Mouse (Mus musculus) MEL (cell line): ENCODE measurements around the gene Map2k1. TPM values are rescaled to one million over a fixed set of nuclear protein-coding genes. Genes with fewer than 3 reads are reported as not detected.

ENCODE experiments used
- DNase-seq: peaks from one replicate; pipeline ENCODE4 v3.0.0; 2011; ENCODE audit warnings: low read depth, low spot score
- H3K27ac ChIP-seq: 2 replicates; pipeline ENCODE4 v1.5.1; 2012; ENCODE audit warnings: low read depth, mild to moderate bottlenecking, control low read depth, low read length, moderate library complexity; ENCODE audit not compliant: control insufficient read depth
- H3K27me3 ChIP-seq, 2 experiments: fragments of 150-350 bp in 1 of 2; sonication (generic) in 1 of 2; 2 replicates each; pipeline ENCODE4 v1.6.1; 2012; ENCODE audit warnings: low read length in 2 of 2, mild to moderate bottlenecking in 2 of 2, improper control_type of control experiment in 1 of 2, moderate library complexity in 1 of 2; ENCODE audit not compliant: insufficient read depth in 2 of 2, control insufficient read depth in 1 of 2
- H3K36me3 ChIP-seq, 2 experiments: 2 replicates each; pipeline ENCODE4 v1.6.1; 2012 to 2014; ENCODE audit warnings: low read length in 2 of 2, improper control_type of control experiment in 1 of 2, inconsistent platforms in 1 of 2, mild to moderate bottlenecking in 1 of 2; ENCODE audit not compliant: insufficient read depth in 2 of 2, control insufficient read depth in 1 of 2
- H3K4me1 ChIP-seq, 2 experiments: fragments of 150-350 bp in 1 of 2; sonication (generic) in 1 of 2; 2 replicates each; pipeline ENCODE4 v1.6.1; 2012; ENCODE audit warnings: low read length in 2 of 2, improper control_type of control experiment in 1 of 2, mild to moderate bottlenecking in 1 of 2; ENCODE audit not compliant: insufficient read depth in 2 of 2, control insufficient read depth in 1 of 2
- H3K4me3 ChIP-seq, 2 experiments: fragments of 150-350 bp in 1 of 2; sonication (generic) in 1 of 2; 2 replicates each; pipeline ENCODE4 v1.5.1; 2012; ENCODE audit warnings: low read depth in 2 of 2, low read length in 2 of 2, mild to moderate bottlenecking in 2 of 2, moderate library complexity in 2 of 2, control low read depth in 1 of 2, improper control_type of control experiment in 1 of 2; ENCODE audit not compliant: control insufficient read depth in 1 of 2, insufficient read depth in 1 of 2
- H3K79me2 ChIP-seq: 2 replicates; pipeline ENCODE4 v1.6.1; 2012; ENCODE audit warnings: mild to moderate bottlenecking, low read length, moderate library complexity; ENCODE audit not compliant: control insufficient read depth, poor library complexity, insufficient read depth
- H3K9ac ChIP-seq: 2 replicates; pipeline ENCODE4 v1.6.1; 2012; ENCODE audit warnings: low read depth, mild to moderate bottlenecking, control low read depth, low read length, moderate library complexity; ENCODE audit not compliant: control insufficient read depth, poor library complexity, severe bottlenecking
- H3K9me3 ChIP-seq: fragments of 150-350 bp; sonication (generic); replicated peaks from 2 replicates; pipeline ENCODE4 v1.6.1; 2012; ENCODE audit warnings: mild to moderate bottlenecking, low read length, improper control_type of control experiment, moderate library complexity; ENCODE audit not compliant: insufficient read depth
- CHD2 ChIP-seq: IDR thresholded peaks from 2 replicates; pipeline ENCODE4 v1.6.1; 2011; ENCODE audit warnings: low read length, improper control_type of control experiment
- CTCF ChIP-seq, 3 experiments: IDR thresholded peaks in 2 of 3; conservative IDR thresholded peaks in 1 of 3; 2 replicates each; pipeline ENCODE4 v1.5.1; 2011 to 2012; ENCODE audit warnings: low read length in 3 of 3, low read depth in 2 of 3, mild to moderate bottlenecking in 2 of 3, improper control_type of control experiment in 1 of 3, inconsistent platforms in 1 of 3, mixed read lengths in 1 of 3, moderate library complexity in 1 of 3; ENCODE audit not compliant: control insufficient read depth in 1 of 3, insufficient read depth in 1 of 3, poor library complexity in 1 of 3, severe bottlenecking in 1 of 3
- E2F4 ChIP-seq: IDR thresholded peaks from 2 replicates; pipeline ENCODE4 v1.6.1; 2011; ENCODE audit warnings: low read depth, low read length, improper control_type of control experiment, borderline replicate concordance
- ELF1 ChIP-seq: IDR thresholded peaks from 2 replicates; pipeline ENCODE4 v1.6.1; 2014; ENCODE audit warnings: low read depth, mild to moderate bottlenecking, inconsistent platforms, low read length, improper control_type of control experiment, moderate library complexity
- EP300 ChIP-seq, 2 experiments: IDR thresholded peaks; 2 replicates each; pipeline ENCODE4 v1.6.1; 2011; ENCODE audit warnings: improper control_type of control experiment in 2 of 2, low read length in 2 of 2, low read depth in 1 of 2, mild to moderate bottlenecking in 1 of 2
- ETS1 ChIP-seq: IDR thresholded peaks from 2 replicates; pipeline ENCODE4 v1.6.1; 2012; ENCODE audit warnings: low read depth, mild to moderate bottlenecking, inconsistent platforms, low read length, improper control_type of control experiment, moderate library complexity
- HCFC1 ChIP-seq: IDR thresholded peaks from 2 replicates; pipeline ENCODE4 v1.6.1; 2012; ENCODE audit warnings: low read depth, mild to moderate bottlenecking, inconsistent platforms, low read length, improper control_type of control experiment, moderate library complexity
- JUND ChIP-seq: IDR thresholded peaks from 2 replicates; pipeline ENCODE4 v1.6.1; 2011; ENCODE audit warnings: low read depth, mild to moderate bottlenecking, improper control_type of control experiment, low read length
- KAT2A ChIP-seq: conservative IDR thresholded peaks from 2 replicates; pipeline ENCODE4 v1.6.1; 2012; ENCODE audit warnings: low read depth, low read length, improper control_type of control experiment, inconsistent platforms
- MAFK ChIP-seq: IDR thresholded peaks from 2 replicates; pipeline ENCODE4 v1.6.1; 2011; ENCODE audit warnings: low read depth, mild to moderate bottlenecking, low read length, improper control_type of control experiment, borderline replicate concordance
- MAX ChIP-seq: IDR thresholded peaks from 2 replicates; pipeline ENCODE4 v1.6.1; 2011; ENCODE audit warnings: low read length, improper control_type of control experiment
- MAZ ChIP-seq: IDR thresholded peaks from 2 replicates; pipeline ENCODE4 v1.6.1; 2012; ENCODE audit warnings: low read depth, mild to moderate bottlenecking, inconsistent platforms, low read length, improper control_type of control experiment
- MXI1 ChIP-seq: IDR thresholded peaks from 2 replicates; pipeline ENCODE4 v1.6.1; 2011; ENCODE audit warnings: mild to moderate bottlenecking, low read depth, low read length, improper control_type of control experiment
- MYB ChIP-seq: IDR thresholded peaks from 2 replicates; pipeline ENCODE4 v1.6.1; 2011; ENCODE audit warnings: mild to moderate bottlenecking, low read depth, low read length, improper control_type of control experiment
- MYC ChIP-seq: IDR thresholded peaks from 2 replicates; pipeline ENCODE4 v1.6.1; 2011; ENCODE audit warnings: low read depth, mild to moderate bottlenecking, low read length, improper control_type of control experiment, moderate library complexity
- NRF1 ChIP-seq: IDR thresholded peaks from 2 replicates; pipeline ENCODE4 v1.6.1; 2014; ENCODE audit warnings: low read depth, mild to moderate bottlenecking, inconsistent platforms, low read length, improper control_type of control experiment, moderate library complexity; ENCODE audit not compliant: poor library complexity, insufficient read depth, severe bottlenecking
- POLR2A ChIP-seq, 2 experiments: IDR thresholded peaks; 2 replicates each; pipeline ENCODE4 v1.6.1; 2011 to 2012; ENCODE audit warnings: low read length in 2 of 2, mild to moderate bottlenecking in 2 of 2, control low read depth in 1 of 2, improper control_type of control experiment in 1 of 2, low read depth in 1 of 2, moderate library complexity in 1 of 2; ENCODE audit not compliant: control insufficient read depth in 1 of 2, insufficient read depth in 1 of 2, poor library complexity in 1 of 2
- POLR2AphosphoS2 ChIP-seq: IDR thresholded peaks from 2 replicates; pipeline ENCODE4 v1.6.1; 2011; ENCODE audit warnings: low read length, improper control_type of control experiment
- POLR2AphosphoS5 ChIP-seq: IDR thresholded peaks from 2 replicates; pipeline ENCODE4 v1.6.1; 2012; ENCODE audit warnings: low read depth, borderline replicate concordance, mild to moderate bottlenecking, inconsistent platforms, low read length, moderate library complexity, mixed read lengths
- RAD21 ChIP-seq: IDR thresholded peaks from 2 replicates; pipeline ENCODE4 v1.6.1; 2011; ENCODE audit warnings: mild to moderate bottlenecking, low read depth, low read length, improper control_type of control experiment
- RCOR1 ChIP-seq: IDR thresholded peaks from 2 replicates; pipeline ENCODE4 v1.6.1; 2012; ENCODE audit warnings: low read depth, mild to moderate bottlenecking, inconsistent platforms, low read length, improper control_type of control experiment
- SIN3A ChIP-seq: IDR thresholded peaks from 2 replicates; pipeline ENCODE4 v1.6.1; 2012; ENCODE audit warnings: low read length, improper control_type of control experiment, inconsistent platforms
- SMC3 ChIP-seq: IDR thresholded peaks from 2 replicates; pipeline ENCODE4 v1.6.1; 2011; ENCODE audit warnings: low read depth, low read length, improper control_type of control experiment
- TAL1 ChIP-seq: IDR thresholded peaks from 2 replicates; pipeline ENCODE4 v1.6.1; 2012; ENCODE audit warnings: mild to moderate bottlenecking, inconsistent platforms, low read length, moderate library complexity, mixed read lengths
- TBP ChIP-seq: IDR thresholded peaks from 2 replicates; pipeline ENCODE4 v1.8.0; 2011; ENCODE audit warnings: low read depth, low read length, improper control_type of control experiment
- TCF12 ChIP-seq: IDR thresholded peaks from 2 replicates; pipeline ENCODE4 v1.6.1; 2014; ENCODE audit warnings: low read depth, mild to moderate bottlenecking, inconsistent platforms, low read length, improper control_type of control experiment, moderate library complexity
- UBTF ChIP-seq: IDR thresholded peaks from 2 replicates; pipeline ENCODE4 v1.6.1; 2012; ENCODE audit warnings: low read depth, mild to moderate bottlenecking, inconsistent platforms, low read length, improper control_type of control experiment, moderate library complexity, borderline replicate concordance; ENCODE audit not compliant: insufficient read depth
- USF1 ChIP-seq: IDR thresholded peaks from 2 replicates; pipeline ENCODE4 v1.6.1; 2014; ENCODE audit warnings: low read depth, mild to moderate bottlenecking, inconsistent platforms, low read length, improper control_type of control experiment, moderate library complexity
- ZC3H11A ChIP-seq: IDR thresholded peaks from 2 replicates; pipeline ENCODE4 v1.6.1; 2012; ENCODE audit warnings: low read depth, mild to moderate bottlenecking, inconsistent platforms, low read length, improper control_type of control experiment
- ZMIZ1 ChIP-seq: IDR thresholded peaks from 2 replicates; pipeline ENCODE4 v1.6.1; 2012; ENCODE audit warnings: low read depth, mild to moderate bottlenecking, inconsistent platforms, low read length, improper control_type of control experiment, moderate library complexity
- ZNF384 ChIP-seq: IDR thresholded peaks from 2 replicates; pipeline ENCODE4 v1.6.1; 2012; ENCODE audit warnings: low read depth, mild to moderate bottlenecking, inconsistent platforms, low read length, improper control_type of control experiment
- polyA plus RNA-seq, 2 experiments: library from polyadenylated mRNA; stranded (reverse) in 1 of 2; unstranded in 1 of 2; fragments of >175 nt in 1 of 2; fragments of >200 nt in 1 of 2; gene quantifications; 2 replicates each; pipeline versions ENCODE4 v1.2.1 to v1.2.4; 2012; ENCODE audit warnings: low replicate concordance in 2 of 2, low read depth in 1 of 2; ENCODE audit not compliant: insufficient read length in 2 of 2, insufficient read depth in 1 of 2, missing spikeins in 1 of 2
- total RNA-seq: library from RNA; depleted of rRNA; stranded (reverse); fragments of 300-350 nt; gene quantifications from 2 replicates; pipeline ENCODE4 v1.2.3, GENCODE M21; 2012

Gene Map2k1
- total and polyA plus RNA-seq, 3 experiments = 29.2 to 48.0 TPM; not detected in 1

DNA sequence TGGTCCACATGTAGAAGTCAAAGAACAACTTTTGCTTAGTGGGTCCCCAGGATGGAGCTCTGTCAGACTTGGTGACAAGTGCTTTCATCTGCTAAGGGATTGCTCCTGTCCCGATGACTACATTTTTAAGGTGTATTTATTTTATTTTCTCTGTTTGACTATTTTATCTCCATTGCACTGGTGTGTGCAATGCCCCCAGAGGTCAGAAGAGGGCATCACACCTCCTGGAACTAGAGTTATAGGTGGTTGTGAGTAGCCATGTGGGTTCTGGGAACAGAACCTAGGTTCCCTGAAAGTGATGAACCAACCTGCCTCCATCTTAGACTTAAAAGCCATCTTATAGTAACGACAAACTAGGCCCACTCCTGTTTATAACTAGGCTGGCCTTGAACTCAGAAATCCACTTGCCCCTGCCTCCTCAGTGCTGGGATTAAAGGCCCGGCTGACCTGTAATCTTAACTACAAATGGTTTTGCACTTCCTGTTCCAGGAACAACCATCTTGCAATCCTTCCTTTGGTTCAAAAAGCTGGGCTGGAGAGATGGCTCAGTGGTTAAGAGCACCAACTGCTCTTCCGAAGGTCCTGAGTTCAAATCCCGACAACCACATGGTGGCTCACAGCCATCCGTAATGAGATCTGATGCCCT, 25.4 kb upstream of the Map2k1 start:
- H3K36me3 ChIP-seq = peaks cover 0 to 13% of the 10 kb centered on the region in 2 experiments; a peak in 2 of 4 replicates
- H3K9ac ChIP-seq = no peak overlapping the region
- peaks cover 19% of the 10 kb centered on the region for H3K79me2 ChIP-seq
- no peaks in the 10 kb centered on the region for H3K27me3 ChIP-seq
- H3K27ac ChIP-seq = no peak overlapping the region
- no peaks in the 10 kb centered on the region for H3K9me3 ChIP-seq
- peaks cover 3 to 11% of the 10 kb centered on the region in 2 experiments; a peak in 2 of 4 replicates for H3K4me1 ChIP-seq
- H3K4me3 ChIP-seq = no peak overlapping the region
- peak; percentile 33 for DNase-seq
- TF ChIP-seq CTCF (IDR thresholded peaks at IDR 0.05 in 2 of 3, conservative IDR thresholded peaks at IDR 0.05 in 1 of 3; ENCODE audit: control insufficient read depth in 1 of 3, insufficient read depth in 1 of 3, low read depth in 2 of 3, low read length in 3 of 3, poor library complexity in 1 of 3, severe bottlenecking in 1 of 3) (peak in 2 of 3 experiments; percentile 9 to 29; a peak in 3 of 6 replicates), E2F4 (no peak), TBP (0 out of 2 replicates have a peak, but pooled peaks have one; percentile 38)

DNA sequence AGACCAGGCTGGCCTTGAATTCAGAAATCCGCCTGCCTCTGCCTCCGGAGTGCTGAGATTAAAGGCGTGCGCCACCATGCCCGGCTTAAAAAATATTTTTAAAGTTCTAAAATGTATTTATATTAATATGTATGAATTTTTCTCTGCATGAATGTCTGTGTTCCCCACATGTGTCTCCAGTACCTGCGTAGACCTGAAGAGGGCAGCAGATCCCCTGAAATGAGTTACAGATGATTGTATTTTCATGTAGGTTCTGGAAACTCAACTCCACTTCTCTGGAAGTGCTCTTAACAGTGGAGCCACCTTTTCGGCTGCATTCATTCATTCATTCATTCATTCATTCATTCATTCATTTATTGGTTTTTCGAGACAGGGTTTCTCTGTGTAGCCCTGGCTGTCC, 24.3 kb upstream of the Map2k1 start:
- H3K9me3 ChIP-seq = no peaks in the 10 kb centered on the region
- peak; percentile 91 for DNase-seq
- TF ChIP-seq POLR2AphosphoS2 (no peak), MYC (0 out of 2 replicates have a peak, but pooled peaks have one; percentile 60), POLR2A (IDR thresholded peaks at IDR 0.05; ENCODE audit: control insufficient read depth in 1 of 2, insufficient read depth in 1 of 2, low read depth in 1 of 2, low read length in 2 of 2, poor library complexity in 1 of 2) (no peak), KAT2A (no peak), USF1 (no peak), HCFC1 (no peak), ZC3H11A (peak; percentile 61), POLR2AphosphoS5 (no peak), MXI1 (no peak), TCF12 (no peak), SMC3 (peak; percentile 53), CTCF (IDR thresholded peaks at IDR 0.05 in 2 of 3, conservative IDR thresholded peaks at IDR 0.05 in 1 of 3; ENCODE audit: control insufficient read depth in 1 of 3, insufficient read depth in 1 of 3, low read depth in 2 of 3, low read length in 3 of 3, poor library complexity in 1 of 3, severe bottlenecking in 1 of 3) (peak; percentile 57 to 78 (median 66)), JUND (no peak), RAD21 (peak; percentile 81), MAFK (no peak), EP300 (IDR thresholded peaks at IDR 0.05; ENCODE audit: low read depth in 1 of 2, low read length in 2 of 2) (no peak), ETS1 (no peak), ELF1 (0 out of 2 replicates have a peak, but pooled peaks have one; percentile 31), NRF1 (no peak), ZNF384 (no peak), MYB (no peak), ZMIZ1 (no peak), MAZ (no peak), UBTF (no peak), CHD2 (no peak), SIN3A (peak; percentile 39; the same call in 1 of the 2 replicates), TAL1 (no peak), RCOR1 (no peak), MAX (no peak)
- no peak overlapping the region for H3K27ac ChIP-seq
- no peak overlapping the region for H3K9ac ChIP-seq
- H3K4me1 ChIP-seq = peaks cover 3% of the 10 kb centered on the region in 2 experiments; a peak in 2 of 4 replicates
- peaks cover 0 to 4% of the 10 kb centered on the region in 2 experiments; a peak in 1 of 4 replicates for H3K36me3 ChIP-seq
- no peak overlapping the region for H3K4me3 ChIP-seq
- H3K27me3 ChIP-seq = no peaks in the 10 kb centered on the region
- peaks cover 13% of the 10 kb centered on the region for H3K79me2 ChIP-seq
